Mouse (Mus musculus) embryonic fibroblast, embryonic 13.5 days (primary cell): ENCODE data around the gene Ppa1.

Experiments
- CTCF ChIP-seq: IDR thresholded peaks from 2 replicates; pipeline ENCODE4 v1.5.1; 2011; ENCODE audit warnings: mild to moderate bottlenecking, control low read depth, low read length, moderate library complexity, borderline replicate concordance; ENCODE audit not compliant: insufficient read depth
- POLR2A ChIP-seq: IDR thresholded peaks from 2 replicates; pipeline ENCODE4 v1.6.1; 2011; ENCODE audit warnings: low read depth, mild to moderate bottlenecking, control low read depth, low read length, moderate library complexity

DNA sequence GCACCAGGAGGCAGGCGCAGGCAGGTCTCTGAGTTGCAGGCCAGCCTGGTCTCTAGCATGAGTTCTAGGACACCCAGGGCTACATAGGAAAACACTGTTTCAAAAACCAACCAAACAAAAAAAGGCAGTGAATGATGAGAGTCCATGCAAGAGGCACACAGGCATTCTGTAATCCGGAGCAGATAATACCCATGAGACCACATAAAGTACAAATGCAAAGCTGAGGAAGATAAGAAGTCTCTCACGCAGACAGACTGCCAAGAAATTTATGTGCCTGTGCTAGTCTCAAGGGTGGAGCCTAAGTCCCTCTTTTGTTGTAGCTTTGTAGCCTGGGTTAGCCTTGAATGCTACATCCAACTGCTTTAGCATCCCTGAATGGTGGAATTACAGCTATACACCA, 17.3 kb downstream of the Ppa1 start:
- TF ChIP-seq CTCF = no peak
- TF ChIP-seq POLR2A = no peak
